Mouse (Mus musculus): ENCODE measurements around the gene Ccdc106.

- TF ChIP-seq POLR2A (IDR thresholded peaks at IDR 0.05; ENCODE audit: low read depth, low read length) = no peak
- TF ChIP-seq CTCF (IDR thresholded peaks at IDR 0.05; ENCODE audit: extremely low read depth, insufficient read depth, insufficient read length, insufficient replicate concordance) = no peak
These were observed 26.2 kb upstream of the Ccdc106 start for GRCm38 (mm10) chr7:4993999-4994788.
